Mouse (Mus musculus) heart, embryonic 14.5 days (tissue): ENCODE measurements at regions not wholly inside any gene's neighbourhood (a gene's known extent, or its start where the extent isn't known, plus 50 kb on each side); places are given as distances from the start of the nearest gene placed in this dataset.

Experiments
- ATAC-seq: fragments of 200-750 bp; cut with Nextera tagmentation; 2 replicates; pipeline ENCODE4 v1.8.0; 2017; ENCODE audit warnings: low read depth, moderate TSS enrichment; ENCODE audit not compliant: insufficient number of reproducible peaks, insufficient read depth, low FRiP score
- H3K27ac ChIP-seq, 2 experiments: fragments of 200-500 bp in 1 of 2; fragments of 300-500 bp in 1 of 2; sonication (generic) in 1 of 2; replicated peaks in 1 of 2; 2 replicates each; pipeline ENCODE4 v1.5.1; 2012 to 2014; ENCODE audit warnings: low read depth in 2 of 2, low read length in 2 of 2, control low read depth in 1 of 2, mild to moderate bottlenecking in 1 of 2, mixed read lengths in 1 of 2; ENCODE audit not compliant: control insufficient read depth in 1 of 2, insufficient read depth in 1 of 2
- H3K27me3 ChIP-seq: fragments of 300-500 bp; sonication (generic); 2 replicates; pipeline ENCODE4 v1.6.1; 2014; ENCODE audit warnings: mild to moderate bottlenecking, low read length, control low read depth; ENCODE audit not compliant: control insufficient read depth, insufficient read depth
- H3K36me3 ChIP-seq: fragments of 300-500 bp; sonication (generic); 2 replicates; pipeline ENCODE4 v1.6.1; 2014; ENCODE audit warnings: mild to moderate bottlenecking, control low read depth, low read length, mixed read lengths; ENCODE audit not compliant: control insufficient read depth, insufficient read depth
- H3K4me1 ChIP-seq, 2 experiments: fragments of 200-500 bp in 1 of 2; fragments of 300-500 bp in 1 of 2; sonication (generic) in 1 of 2; 2 replicates each; pipeline ENCODE4 v1.6.1; 2012 to 2014; ENCODE audit warnings: low read length in 2 of 2, control low read depth in 1 of 2, mixed read lengths in 1 of 2; ENCODE audit not compliant: control insufficient read depth in 2 of 2, insufficient read depth in 2 of 2
- H3K4me2 ChIP-seq: fragments of 300-500 bp; sonication (generic); 2 replicates; pipeline ENCODE4 v1.6.1; 2014; ENCODE audit warnings: mild to moderate bottlenecking, low read length
- H3K4me3 ChIP-seq, 2 experiments: fragments of 200-500 bp in 1 of 2; fragments of 300-500 bp in 1 of 2; sonication (generic) in 1 of 2; 2 replicates each; pipeline ENCODE4 v1.5.1; 2012 to 2014; ENCODE audit warnings: low read length in 2 of 2, mild to moderate bottlenecking in 2 of 2, control low read depth in 1 of 2, low read depth in 1 of 2, moderate library complexity in 1 of 2; ENCODE audit not compliant: control insufficient read depth in 1 of 2, insufficient read depth in 1 of 2
- H3K9ac ChIP-seq: fragments of 300-500 bp; sonication (generic); 2 replicates; pipeline ENCODE4 v1.6.1; 2014; ENCODE audit warnings: mild to moderate bottlenecking, low read length
- H3K9me3 ChIP-seq: fragments of 300-500 bp; sonication (generic); 2 replicates; pipeline ENCODE4 v1.6.1; 2016; ENCODE audit warnings: low read length, control low read depth; ENCODE audit not compliant: control insufficient read depth
- WGBS: fragments of 180-500 bp; shearing (Covaris S2); extraction: QIAGEN DNeasy Blood & Tissue Kit; methylation state at CpG from one replicate; pipeline ENCODE4 v1.1.7; 2014; 5-methylcytosine and 5-hydroxymethylcytosine counted together

GRCm38 (mm10) chr4:154747006-154747343 is 79.3 kb upstream of the Actrt2 start:
- Histone ChIP-seq H3K9me3 (no peaks in the 10 kb centered on the region), H3K27me3 (peaks cover 3% of the 10 kb centered on the region; the same call in 1 of the 2 replicates), H3K27ac (no peak overlapping the region), H3K4me1 (peaks cover 5 to 10% of the 10 kb centered on the region in 2 experiments), H3K9ac (no peak overlapping the region), H3K4me2 (no peak overlapping the region), H3K4me3 (no peak overlapping the region), H3K36me3 (no peaks in the 10 kb centered on the region)
- 84% methylated on average over 4 of the region's 4 CpGs for WGBS
- ATAC-seq: no peak

- H3K4me2 ChIP-seq: no peak overlapping the region
- H3K4me1 ChIP-seq: peaks cover 5 to 10% of the 10 kb centered on the region in 2 experiments
- no peak overlapping the region for H3K27ac ChIP-seq
- no peaks in the 10 kb centered on the region for H3K9me3 ChIP-seq
- H3K9ac ChIP-seq: no peak overlapping the region
- peaks cover 3% of the 10 kb centered on the region; the same call in 1 of the 2 replicates for H3K27me3 ChIP-seq
- H3K36me3 ChIP-seq: no peaks in the 10 kb centered on the region
- H3K4me3 ChIP-seq: no peak overlapping the region
- no peak for ATAC-seq
- 36% methylated on average over 9 of the region's 9 CpGs for WGBS
Measured at GRCm38 (mm10) chr4:154749160-154749559, 81.5 kb upstream of the Actrt2 start.

GRCm38 (mm10) chr4:154749996-154750395 is 82.3 kb upstream of the Actrt2 start:
- Histone ChIP-seq H3K4me2 (no peak overlapping the region), H3K27ac (no peak overlapping the region), H3K9ac (no peak overlapping the region), H3K9me3 (no peaks in the 10 kb centered on the region), H3K36me3 (no peaks in the 10 kb centered on the region), H3K4me3 (no peak overlapping the region), H3K4me1 (peaks cover 5 to 10% of the 10 kb centered on the region in 2 experiments), H3K27me3 (peaks cover 3% of the 10 kb centered on the region; the same call in 1 of the 2 replicates)
- WGBS: 83% methylated on average over 2 of the region's 2 CpGs
- no peak for ATAC-seq

- no peak overlapping the region for H3K4me3 ChIP-seq
- H3K4me2 ChIP-seq: no peak overlapping the region
- WGBS: 63% methylated on average over 14 of the region's 14 CpGs
- no peaks in the 10 kb centered on the region for H3K36me3 ChIP-seq
- no peak overlapping the region for H3K27ac ChIP-seq
- peaks cover 5 to 10% of the 10 kb centered on the region in 2 experiments for H3K4me1 ChIP-seq
- ATAC-seq: no peak
- peaks cover 3% of the 10 kb centered on the region; the same call in 1 of the 2 replicates for H3K27me3 ChIP-seq
- H3K9me3 ChIP-seq: no peaks in the 10 kb centered on the region
- no peak overlapping the region for H3K9ac ChIP-seq
Measured at GRCm38 (mm10) chr4:154750440-154751107, 82.9 kb upstream of the Actrt2 start.

GRCm38 (mm10) chr4:154754445-154754844 is 82.8 kb upstream of the Ttc34 start:
- Histone ChIP-seq H3K27ac (no peak overlapping the region), H3K4me1 (no peaks in the 10 kb centered on the region), H3K27me3 (no peaks in the 10 kb centered on the region), H3K4me3 (no peak overlapping the region), H3K36me3 (no peaks in the 10 kb centered on the region), H3K9ac (no peak overlapping the region; the same call in 1 of the 2 replicates), H3K4me2 (no peak overlapping the region), H3K9me3 (no peaks in the 10 kb centered on the region)
- 62% methylated on average over 8 of the region's 8 CpGs for WGBS
- no peak for ATAC-seq

GRCm38 (mm10) chr4:154756740-154757446 is 80.4 kb upstream of the Ttc34 start:
- Histone ChIP-seq H3K9ac (no peak overlapping the region), H3K27me3 (no peaks in the 10 kb centered on the region), H3K27ac (no peak overlapping the region), H3K36me3 (no peaks in the 10 kb centered on the region), H3K4me1 (peaks cover 4 to 5% of the 10 kb centered on the region in 2 experiments; a peak in 2 of 4 replicates), H3K4me3 (no peak overlapping the region), H3K4me2 (no peak overlapping the region), H3K9me3 (no peaks in the 10 kb centered on the region)
- 89% methylated on average over 10 of the region's 10 CpGs for WGBS
- no peak for ATAC-seq

GRCm38 (mm10) chr4:154759881-154760280 is 77.4 kb upstream of the Ttc34 start:
- H3K9ac ChIP-seq: no peak overlapping the region
- no peaks in the 10 kb centered on the region for H3K9me3 ChIP-seq
- H3K36me3 ChIP-seq: no peaks in the 10 kb centered on the region
- H3K4me2 ChIP-seq: no peak overlapping the region
- peaks cover 4 to 5% of the 10 kb centered on the region in 2 experiments; a peak in 2 of 4 replicates for H3K4me1 ChIP-seq
- no peaks in the 10 kb centered on the region for H3K27me3 ChIP-seq
- ATAC-seq: no peak
- H3K4me3 ChIP-seq: no peak overlapping the region
- WGBS: 74% methylated on average over 1 of the region's 1 CpGs
- no peak overlapping the region for H3K27ac ChIP-seq
